Mouse (Mus musculus) kidney, adult 2 months (tissue): ENCODE measurements around the gene Creb5. TPM values are rescaled to one million over a fixed set of nuclear protein-coding genes. Genes with fewer than 3 reads are reported as not detected.

Source experiments
- DNase-seq: peaks from one replicate; pipeline ENCODE4 v3.0.0; 2021
- H3K27ac ChIP-seq: fragments of 200-500 bp; 2 replicates; pipeline ENCODE4 v1.5.1; 2012; ENCODE audit warnings: low read depth, low read length, control low read depth, inconsistent platforms; ENCODE audit not compliant: insufficient read depth
- H3K27me3 ChIP-seq: fragments of 200-500 bp; replicated peaks from 2 replicates; pipeline ENCODE4 v1.6.1; 2012; ENCODE audit warnings: mild to moderate bottlenecking, moderate library complexity, low read length, inconsistent platforms; ENCODE audit not compliant: control insufficient read depth, insufficient read depth
- H3K36me3 ChIP-seq: fragments of 200-500 bp; 2 replicates; pipeline ENCODE4 v1.6.1; 2012; ENCODE audit warnings: mild to moderate bottlenecking, moderate library complexity, low read length, inconsistent platforms; ENCODE audit not compliant: control insufficient read depth, insufficient read depth
- H3K4me1 ChIP-seq: fragments of 200-500 bp; 2 replicates; pipeline ENCODE4 v1.6.1; 2011; ENCODE audit warnings: low read length; ENCODE audit not compliant: control insufficient read depth, insufficient read depth
- H3K4me3 ChIP-seq: fragments of 200-500 bp; 2 replicates; pipeline ENCODE4 v1.5.1; 2011; ENCODE audit warnings: mild to moderate bottlenecking, low read depth, low read length, control low read depth; ENCODE audit not compliant: insufficient read depth
- CTCF ChIP-seq: fragments of 200-500 bp; conservative IDR thresholded peaks from 2 replicates; pipeline ENCODE4 v1.5.1; 2011; ENCODE audit warnings: low read depth, mild to moderate bottlenecking, control low read depth, low read length, moderate library complexity, mixed read lengths; ENCODE audit not compliant: insufficient read depth, insufficient read length
- POLR2A ChIP-seq: fragments of 200-500 bp; IDR thresholded peaks from one replicate; pipeline ENCODE4 v1.6.1; 2011; ENCODE audit warnings: low read depth, low read length, control low read depth
- WGBS: fragments of 180-500 bp; shearing (Covaris S2); methylation state at CpG from one replicate; pipeline ENCODE4 v1.1.7; 2018; 5-methylcytosine and 5-hydroxymethylcytosine counted together
- polyA plus RNA-seq: library from polyadenylated mRNA; depleted of rRNA; stranded (reverse); fragments of >200 nt; gene quantifications from 2 replicates; pipeline ENCODE4 v1.2.3, GENCODE M21; 2012

Gene Creb5
- polyA plus RNA-seq, 1 experiment = 0.67 TPM

DNA sequence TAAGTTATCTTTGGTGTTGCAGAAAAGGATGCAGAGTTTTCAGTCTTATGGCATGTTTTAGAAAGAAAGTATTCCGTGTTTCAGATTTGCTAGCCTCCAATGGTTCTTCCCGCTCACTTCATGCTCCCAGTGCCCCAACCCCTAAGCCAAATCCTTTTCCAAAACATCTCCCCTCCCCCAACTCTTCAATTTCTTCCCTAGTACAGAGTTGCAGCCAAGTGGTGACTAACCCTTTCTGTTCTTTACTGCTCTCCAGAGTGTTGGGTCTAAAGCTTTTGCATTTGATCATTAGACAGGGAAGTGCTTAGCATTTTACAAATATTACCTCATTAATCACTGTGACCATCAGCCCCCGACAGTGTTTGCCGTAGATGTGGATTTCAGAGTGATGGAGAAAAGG is 142.8 kb downstream of the Creb5 start:
- no peak for DNase-seq
- 55% methylated on average over 4 of the region's 4 CpGs for WGBS
- Histone ChIP-seq H3K4me1 (no peaks in the 10 kb centered on the region), H3K27me3 (no peaks in the 10 kb centered on the region), H3K4me3 (no peak overlapping the region), H3K36me3 (no peaks in the 10 kb centered on the region), H3K27ac (no peak overlapping the region)
- TF ChIP-seq CTCF (no peak), POLR2A (no peak)

DNA sequence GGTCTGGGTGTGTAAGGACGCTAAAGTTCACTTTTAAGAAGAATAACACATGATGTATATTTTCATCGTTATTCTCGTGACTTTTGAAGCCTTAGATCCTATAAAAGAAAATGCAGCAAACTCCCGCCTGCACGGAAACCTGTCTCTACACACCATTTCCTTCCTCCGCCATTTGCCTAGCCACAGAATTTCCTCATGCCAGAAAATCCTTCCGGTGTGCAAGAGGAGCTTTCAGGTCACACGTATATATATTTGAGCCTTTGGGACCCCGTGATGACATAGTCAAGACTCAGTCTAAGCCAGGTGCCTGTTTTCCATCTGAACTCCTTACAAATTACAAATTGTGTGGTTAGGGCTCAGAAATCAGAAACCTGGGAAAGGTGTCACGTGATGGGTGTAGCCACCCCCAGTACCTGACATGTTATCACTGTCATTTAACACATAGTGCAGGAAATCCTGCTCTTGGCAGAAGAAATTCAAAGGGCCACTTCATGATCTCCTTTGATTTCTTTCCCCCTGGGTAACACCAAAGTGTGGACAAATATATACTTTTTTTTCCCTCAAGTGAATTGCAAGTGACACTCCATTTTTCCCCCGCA is 158.9 kb downstream of the Creb5 start:
- no peak for DNase-seq
- Histone ChIP-seq H3K27me3 (no peaks in the 10 kb centered on the region; the same call in 1 of the 2 replicates), H3K36me3 (no peaks in the 10 kb centered on the region), H3K4me1 (no peaks in the 10 kb centered on the region), H3K4me3 (no peak overlapping the region), H3K27ac (no peak overlapping the region)
- TF ChIP-seq CTCF (no peak), POLR2A (no peak)
- 84% methylated on average over 11 of the region's 11 CpGs for WGBS

DNA sequence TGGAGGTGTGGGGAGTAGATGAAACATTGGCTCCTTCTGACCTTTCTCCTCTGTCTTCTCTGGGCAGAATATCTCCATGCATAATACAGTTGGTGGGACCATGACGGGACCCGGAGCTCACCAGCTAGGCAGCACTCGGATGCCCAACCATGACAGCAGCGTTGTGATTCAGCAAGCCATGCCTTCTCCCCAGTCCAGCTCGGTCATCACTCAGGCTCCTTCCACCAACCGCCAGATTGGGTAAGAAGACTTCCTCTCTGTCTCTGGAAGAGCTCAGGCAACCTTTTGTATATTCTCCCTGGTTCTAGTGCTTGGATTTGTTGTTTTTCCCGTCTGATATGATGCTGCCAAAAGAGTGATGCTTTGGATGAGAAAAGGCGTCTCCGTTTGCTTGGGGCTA is 160.4 kb downstream of the Creb5 start:
- no peaks in the 10 kb centered on the region for H3K4me1 ChIP-seq
- DNase-seq = no peak
- H3K27ac ChIP-seq = no peak overlapping the region
- no peaks in the 10 kb centered on the region for H3K36me3 ChIP-seq
- H3K4me3 ChIP-seq = no peak overlapping the region
- H3K27me3 ChIP-seq = no peaks in the 10 kb centered on the region
- TF ChIP-seq POLR2A = no peak
- TF ChIP-seq CTCF = no peak
- WGBS = 97% methylated on average over 9 of the region's 9 CpGs

DNA sequence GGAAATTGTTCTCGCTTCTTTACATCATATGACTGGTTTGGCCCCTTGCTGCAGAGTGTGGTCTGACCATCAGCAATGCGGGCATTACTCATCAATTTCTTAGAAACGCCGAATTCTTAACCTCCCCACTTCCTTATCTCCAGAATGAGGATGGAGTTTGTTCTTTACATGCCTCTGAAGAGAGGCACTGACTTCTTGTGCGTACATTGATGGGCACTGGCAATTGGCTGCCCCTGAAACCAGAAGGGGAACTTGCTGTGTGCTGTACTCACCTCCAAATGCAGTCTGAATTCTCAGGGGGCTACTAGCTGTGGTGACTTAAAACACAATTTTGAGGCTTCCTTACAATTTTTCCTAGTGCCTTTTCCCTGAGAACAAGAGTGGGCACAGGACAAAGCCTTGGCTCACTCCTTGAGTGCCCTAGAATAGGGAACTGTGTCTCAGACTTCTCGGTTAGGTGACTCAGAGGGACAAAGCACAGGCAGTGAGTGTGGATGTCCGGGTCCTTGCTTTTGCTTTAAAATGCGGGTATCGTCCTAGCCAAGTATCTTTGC is 161.3 kb downstream of the Creb5 start:
- no peak for DNase-seq
- Histone ChIP-seq H3K27me3 (no peaks in the 10 kb centered on the region), H3K4me3 (no peak overlapping the region), H3K36me3 (no peaks in the 10 kb centered on the region), H3K27ac (no peak overlapping the region), H3K4me1 (no peaks in the 10 kb centered on the region)
- WGBS = 90% methylated on average over 9 of the region's 9 CpGs
- TF ChIP-seq POLR2A (no peak), CTCF (no peak)

GRCm38 (mm10) chr6:53449437-53450173 is 162.5 kb downstream of the Creb5 start:
- Histone ChIP-seq H3K36me3 (no peaks in the 10 kb centered on the region), H3K27ac (no peak overlapping the region), H3K4me1 (no peaks in the 10 kb centered on the region), H3K27me3 (no peaks in the 10 kb centered on the region), H3K4me3 (no peak overlapping the region)
- TF ChIP-seq POLR2A (no peak), CTCF (no peak)
- WGBS = 24% methylated on average over 9 of the region's 9 CpGs
- peak; percentile 25 for DNase-seq

- Histone ChIP-seq H3K4me1 (no peaks in the 10 kb centered on the region), H3K4me3 (no peak overlapping the region), H3K27me3 (no peaks in the 10 kb centered on the region), H3K36me3 (no peaks in the 10 kb centered on the region), H3K27ac (no peak overlapping the region)
- no peak for DNase-seq
- 50% methylated on average over 3 of the region's 3 CpGs for WGBS
- TF ChIP-seq POLR2A = no peak
- no peak for TF ChIP-seq CTCF
Measured at GRCm38 (mm10) chr6:53450494-53450893, 163.4 kb downstream of the Creb5 start.

- H3K27me3 ChIP-seq = no peaks in the 10 kb centered on the region
- H3K4me3 ChIP-seq = no peak overlapping the region
- H3K27ac ChIP-seq = no peak overlapping the region
- 49% methylated on average over 6 of the region's 6 CpGs for WGBS
- TF ChIP-seq POLR2A (no peak), CTCF (no peak)
- no peak for DNase-seq
- no peaks in the 10 kb centered on the region for H3K36me3 ChIP-seq
- H3K4me1 ChIP-seq = no peaks in the 10 kb centered on the region
Measured at GRCm38 (mm10) chr6:53452240-53452639, 165.2 kb downstream of the Creb5 start.
